Mouse (Mus musculus): Measurements from ENCODE around the gene Arhgef10l.

Arhgef10l gene

DNA sequence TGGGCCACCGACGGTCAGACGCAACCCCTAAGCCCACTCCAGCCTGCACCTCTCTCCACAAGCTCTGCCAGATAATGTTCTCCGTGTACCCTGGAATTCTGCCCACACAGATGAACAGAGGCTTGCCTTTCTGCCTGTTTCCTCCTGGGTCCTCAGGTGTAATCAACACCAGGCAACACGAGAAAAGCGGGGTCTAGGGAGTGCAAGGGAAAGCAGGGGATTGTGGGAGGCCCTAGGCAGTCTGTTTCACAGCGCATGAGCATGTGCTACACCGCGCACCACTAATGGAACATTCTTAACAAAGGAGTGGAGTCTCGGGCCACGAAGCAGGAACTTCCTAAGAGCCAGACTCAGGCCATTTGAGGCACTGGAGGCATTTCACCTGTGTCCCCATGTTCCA is 182.7 kb downstream of the Arhgef10l start:
- in situ Hi-C loops (cut with MboI; ENCODE audit: low sequenced_read_pairs): no loop called here

DNA sequence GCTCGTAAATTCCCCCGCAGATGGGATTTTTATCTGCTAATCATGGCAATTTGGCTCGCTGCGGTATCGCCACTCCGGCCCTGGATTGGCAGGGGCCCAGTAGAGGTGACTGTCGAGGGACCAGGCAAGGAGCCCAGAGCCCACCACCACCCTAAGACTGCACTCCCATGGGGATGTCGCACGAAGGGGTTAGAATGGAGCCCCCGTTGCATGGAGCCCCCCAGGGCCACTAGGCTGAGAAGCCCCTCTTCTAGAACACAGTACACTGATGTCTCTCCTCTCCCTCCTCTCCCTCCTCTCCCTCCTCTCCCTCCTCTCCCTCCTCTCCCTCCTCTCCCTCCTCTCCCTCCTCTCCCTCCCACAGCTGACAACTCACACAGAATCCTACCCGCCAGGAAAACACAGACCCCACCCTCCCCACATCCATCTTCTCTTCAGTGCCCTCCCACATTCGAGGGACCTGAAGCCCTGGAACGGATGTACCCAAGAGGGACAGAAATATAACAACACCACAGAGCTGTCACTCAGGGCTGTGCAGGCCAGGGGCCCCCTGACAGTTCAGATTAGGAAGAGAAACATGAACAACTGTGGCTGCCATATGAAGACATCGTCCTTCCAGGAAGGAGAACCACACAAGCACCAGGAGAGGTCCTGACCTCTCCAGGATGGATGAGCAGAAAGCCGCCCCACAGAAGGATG is 185.3 kb downstream of the Arhgef10l start:
- in situ Hi-C loops (cut with MboI; ENCODE audit: low sequenced_read_pairs): no loop called here

DNA sequence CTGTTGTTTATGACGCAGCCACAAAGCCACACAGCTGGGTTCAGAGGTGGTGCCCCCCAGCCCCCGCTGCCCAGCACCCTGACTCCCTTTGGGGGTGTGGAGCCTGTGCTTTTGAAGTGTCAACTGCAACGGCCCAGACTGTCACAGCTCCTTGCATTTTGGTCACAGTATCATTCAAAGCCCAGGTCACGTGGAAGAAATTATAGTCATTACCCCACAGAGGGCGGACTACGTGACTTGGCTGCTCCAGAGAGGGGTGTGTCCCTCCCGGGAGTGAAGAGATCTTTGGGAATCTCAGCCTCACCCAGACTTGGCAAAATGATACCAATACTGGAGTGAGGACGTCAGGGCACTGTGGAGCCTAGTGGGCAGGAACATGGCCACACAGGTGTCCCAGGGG is 190.6 kb downstream of the Arhgef10l start:
- in situ Hi-C loops (cut with MboI; ENCODE audit: low sequenced_read_pairs): no loop called here

DNA sequence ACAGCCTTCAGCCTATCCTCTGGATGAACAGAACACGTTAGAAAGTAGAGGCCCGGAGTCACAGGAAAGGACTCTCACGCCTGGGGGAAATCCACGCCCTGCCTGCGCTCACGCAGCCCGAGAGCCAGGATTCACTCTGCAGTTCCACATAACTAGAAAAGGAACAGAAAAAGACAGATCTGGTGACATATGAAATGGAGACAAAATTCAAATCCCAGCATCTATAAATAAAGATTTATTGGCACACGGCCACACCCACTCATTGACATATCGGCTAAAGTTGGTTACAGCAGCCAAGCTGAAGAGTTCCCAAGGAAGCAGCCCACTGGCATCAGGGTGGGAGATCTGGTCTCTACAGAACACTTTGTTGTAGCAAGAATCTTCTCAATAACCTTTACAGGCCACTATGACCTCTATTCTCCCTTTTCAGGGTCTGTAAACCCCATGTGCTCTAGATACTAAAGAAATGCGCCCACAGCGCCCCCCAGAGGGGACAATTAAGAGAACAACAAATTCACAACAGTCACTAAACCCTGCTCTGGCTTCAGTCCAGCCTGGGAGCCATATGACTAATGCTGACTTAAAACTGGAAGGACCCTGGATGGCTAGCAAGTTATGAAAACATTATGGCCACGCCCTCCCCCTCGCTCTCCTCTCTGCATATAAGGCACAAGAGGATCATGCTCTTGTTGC is 195.9 kb downstream of the Arhgef10l start:
- in situ Hi-C loops (cut with MboI; ENCODE audit: low sequenced_read_pairs): no loop called here

DNA sequence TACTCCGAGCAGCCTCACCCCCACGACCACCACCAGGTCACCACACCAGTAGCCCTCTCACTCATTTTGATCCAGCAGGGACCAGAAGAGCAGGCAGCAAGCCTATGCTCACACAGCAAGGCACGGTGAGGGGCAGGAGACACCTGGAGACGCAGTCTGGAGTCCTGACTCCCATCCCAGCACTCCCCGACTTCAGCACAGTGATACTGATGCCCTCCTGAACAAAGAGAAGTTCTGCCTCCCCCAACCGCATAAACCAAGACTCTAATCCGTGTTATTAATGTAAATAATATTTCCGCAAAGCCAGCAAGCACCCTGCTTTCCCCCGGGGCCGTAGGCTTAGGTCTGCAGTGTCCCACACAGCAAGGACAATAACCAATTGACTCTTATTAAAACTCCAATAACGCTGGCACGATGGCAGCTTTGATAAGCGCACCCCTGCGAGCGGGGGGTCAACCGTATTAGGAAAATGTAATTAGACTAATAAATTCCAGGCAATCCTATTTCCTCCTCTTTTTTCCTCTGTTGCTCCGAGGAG is 198.5 kb downstream of the Arhgef10l start:
- in situ Hi-C loops (cut with MboI; ENCODE audit: low sequenced_read_pairs): no loop called here
